In genomic region chr14:20451765-20452331, GRCm38 (mm10) we compare ENCODE assay signal across 8 mouse cellular contexts. TPM values are rescaled to one million over a fixed set of nuclear protein-coding genes. Genes with fewer than 3 reads are reported as not detected.
DNase-seq lines count a peak whose midpoint lies in the region; ATAC-seq and TF ChIP-seq lines count a peak whose summit lies in the region.

Cfap70 (minus strand) TSS chr14:20452226.

- intact Hi-C loops in left cerebral cortex, postnatal 36 days (cut with DNase I), result no loop called here

- TF ChIP-seq CTCF in small intestine, adult 2 months (IDR thresholded peaks at IDR 0.05; ENCODE audit: extremely low read depth, insufficient read length, insufficient replicate concordance, low read depth, low read length), result no peak

- TF ChIP-seq POLR2A in small intestine, adult 2 months (IDR thresholded peaks at IDR 0.05; ENCODE audit: low read depth, low read length), result no peak

- H3K4me3 ChIP-seq in intestine, embryonic 14.5 days (ENCODE audit: low read depth, low read length), result peak within 1 kb of the TSS; percentile 42
- peak within 1 kb of the TSS; percentile 41 for H3K4me3 ChIP-seq in small intestine, adult 2 months (ENCODE audit: low read depth, low read length)

- peak; percentile 73 for ATAC-seq in common myeloid progenitor, adult 5-6 weeks (replicated peaks; ENCODE audit: low read depth, poor library complexity, severe bottlenecking)
- ATAC-seq in intestine, embryonic 14.5 days (replicated peaks; ENCODE audit: low FRiP score, low TSS enrichment, low read depth), result peak; percentile 64; the same call in 1 of the 2 replicates

- no peak within 1 kb of the TSS for H3K27ac ChIP-seq in intestine, embryonic 14.5 days (ENCODE audit: low read depth)
- no peak within 1 kb of the TSS for H3K27ac ChIP-seq in small intestine, adult 2 months (ENCODE audit: insufficient read depth, low read depth, low read length)

- no peaks in the 10 kb centered on the region for H3K27me3 ChIP-seq in intestine, embryonic 14.5 days (replicated peaks; ENCODE audit: control insufficient read depth, insufficient read depth, low read length)
- H3K27me3 ChIP-seq in small intestine, adult 2 months (ENCODE audit: control insufficient read depth, insufficient read depth, low read length), result no peaks in the 10 kb centered on the region

- H3K4me2 ChIP-seq in intestine, embryonic 14.5 days (ENCODE audit: low read length), result peak within 1 kb of the TSS; percentile 78

- peak within 1 kb of the TSS; percentile 42 for H3K9ac ChIP-seq in intestine, embryonic 14.5 days (ENCODE audit: low read length)

- H3K9me3 ChIP-seq in intestine, embryonic 14.5 days (ENCODE audit: control insufficient read depth, low read length), result no peaks in the 10 kb centered on the region

- WGBS in intestine, embryonic 14.5 days, result 2% methylated on average over 15 of the region's 15 CpGs
- 3% methylated on average over 15 of the region's 15 CpGs for WGBS in small intestine, adult 2 months

- DNase-seq in adrenal gland, adult (ENCODE audit: inconsistent age in 2 of 2, low spot score in 1 of 2), result peak; percentile 73 to 93
- DNase-seq in gastrocnemius, adult 8-10 months (ENCODE audit: low spot score in 2 of 2), result peak; percentile 15 to 22
- DNase-seq in intestine, embryonic 14.5 days (ENCODE audit: low spot score), result peak; percentile 82
- peak; percentile 37 to 52 for DNase-seq in left cerebral cortex, postnatal 36 days (ENCODE audit: low spot score in 2 of 2)
- peak; percentile 81 for DNase-seq in mesoderm, embryonic 11.5 days (ENCODE audit: low read depth, low spot score)
- DNase-seq in adipocyte (ENCODE audit: low spot score), result no peak

- H3K4me1 ChIP-seq in intestine, embryonic 14.5 days (replicated peaks; ENCODE audit: control insufficient read depth, insufficient read depth, low read length), result 0 out of 2 replicates have a peak, but pooled peaks cover 3% of the 10 kb centered on the region
- H3K4me1 ChIP-seq in small intestine, adult 2 months (ENCODE audit: control insufficient read depth, insufficient read depth, insufficient read length, low read length), result peaks cover 3% of the 10 kb centered on the region; the same call in 1 of the 2 replicates

- H3K36me3 ChIP-seq in intestine, embryonic 14.5 days (ENCODE audit: control insufficient read depth, insufficient read depth, low read length), result peaks cover 14% of the 10 kb centered on the region; the same call in 1 of the 2 replicates
- peaks cover 14% of the 10 kb centered on the region for H3K36me3 ChIP-seq in small intestine, adult 2 months (ENCODE audit: control insufficient read depth, insufficient read depth, low read length)

RNA-seq across cellular contexts. Expression of gene Cfap70, which starts in this region (rescaled TPM):
- total RNA-seq in common myeloid progenitor, adult 5-6 weeks (2017), result 0.05 TPM in 1 of 2 replicates, not detected in the other
- under 1 TPM; 0.11 to 0.29 (median 0.21) TPM for total RNA-seq in gastrocnemius, adult 8-10 months (2022)
- polyA plus RNA-seq in intestine, embryonic 14.5 days (2014; fragmentation: Nextera tagmentation; extraction: Ambion mirVana), result 0.08 and 0.36 TPM in 2 replicates
- 1 to 10 TPM in 1 of 2 experiments, under 1 TPM in 1; 0.57 to 2.6 TPM for total RNA-seq in left cerebral cortex, postnatal 36 days (2021)
- polyA plus RNA-seq in small intestine, adult 2 months (2012; rRNA removed), result not detected in 2 replicates

Comparison
In these comparisons a context has a peak if more than half of its experiments do, and no peak if none do; other contexts are left out.
1. Peak in ATAC-seq in common myeloid progenitor, adult 5-6 weeks; RNA of the gene not detected or under 1 TPM.
2. Peak in DNase-seq in gastrocnemius, adult 8-10 months; RNA of the gene not detected or under 1 TPM.
3. Peak in DNase-seq, ATAC-seq, H3K4me3 ChIP-seq, H3K9ac ChIP-seq and H3K4me2 ChIP-seq in intestine, embryonic 14.5 days; RNA of the gene not detected or under 1 TPM.